Mouse (Mus musculus) bone marrow macrophage, adult 2 months (primary cell): Measurements from ENCODE around the gene Trpv5.

ENCODE experiments used
- CTCF ChIP-seq: IDR thresholded peaks from 2 replicates; pipeline ENCODE4 v1.5.1; 2012; ENCODE audit warnings: low read depth, mild to moderate bottlenecking, low read length, moderate library complexity
- POLR2A ChIP-seq: IDR thresholded peaks from 2 replicates; pipeline ENCODE4 v1.6.1; 2012; ENCODE audit warnings: mild to moderate bottlenecking, low read depth, low read length, borderline replicate concordance

DNA sequence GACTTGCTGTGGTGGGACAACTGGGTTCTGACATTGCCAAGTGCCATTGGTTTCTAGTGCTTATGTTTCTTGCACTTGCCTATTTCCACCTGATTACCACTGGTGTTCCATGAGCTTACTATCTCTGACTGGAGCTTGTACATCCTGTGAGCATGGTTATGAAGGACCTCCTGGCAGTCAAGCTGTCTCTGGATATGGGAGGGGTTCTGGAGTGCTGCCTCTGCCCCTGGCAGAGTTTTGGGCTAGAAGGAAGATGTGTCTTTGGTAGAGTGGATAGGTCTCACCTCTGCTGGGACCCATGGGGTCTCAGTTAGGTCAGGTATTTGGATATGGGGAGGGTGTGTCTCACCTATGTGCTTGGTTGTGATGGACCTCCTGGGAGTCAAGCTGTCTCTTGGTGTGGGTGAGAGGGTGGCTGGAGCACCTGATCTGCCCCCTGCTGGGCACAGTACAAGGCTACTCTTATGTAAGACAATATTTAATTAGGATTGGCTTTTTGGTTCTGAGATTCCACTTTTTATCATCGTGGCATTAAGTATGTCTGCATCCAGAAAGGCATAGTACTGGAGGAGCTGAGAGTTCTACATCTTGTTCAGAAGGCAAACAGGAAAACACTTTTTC is 47.5 kb upstream of the Trpv5 start:
- no peak for TF ChIP-seq POLR2A
- TF ChIP-seq CTCF: no peak
